Mouse (Mus musculus) kidney, embryonic 15.5 days (tissue): ENCODE data around the gene Stom. TPM values are rescaled to one million over a fixed set of nuclear protein-coding genes. Genes with fewer than 3 reads are reported as not detected.

Experiments
- ATAC-seq: fragments of 200-750 bp; cut with Nextera tagmentation; replicated peaks from 2 replicates; pipeline ENCODE4 v1.8.0; 2017; ENCODE audit warnings: moderate TSS enrichment; ENCODE audit not compliant: low FRiP score
- H3K27ac ChIP-seq: fragments of 300-500 bp; sonication (generic); 2 replicates; pipeline ENCODE4 v1.5.1; 2015; ENCODE audit warnings: mild to moderate bottlenecking, inconsistent platforms
- H3K27me3 ChIP-seq: fragments of 300-500 bp; sonication (generic); 2 replicates; pipeline ENCODE4 v1.6.1; 2015; ENCODE audit warnings: inconsistent platforms
- H3K36me3 ChIP-seq: fragments of 300-500 bp; sonication (generic); 2 replicates; pipeline ENCODE4 v1.6.1; 2015; ENCODE audit warnings: inconsistent platforms
- H3K4me1 ChIP-seq: fragments of 300-500 bp; sonication (generic); 2 replicates; pipeline ENCODE4 v1.6.1; 2015; ENCODE audit warnings: inconsistent platforms
- H3K4me2 ChIP-seq: fragments of 300-500 bp; sonication (generic); 2 replicates; pipeline ENCODE4 v1.6.1; 2015; ENCODE audit warnings: moderate library complexity, mild to moderate bottlenecking, inconsistent platforms
- H3K4me3 ChIP-seq: fragments of 300-500 bp; sonication (generic); replicated peaks from 2 replicates; pipeline ENCODE4 v1.5.1; 2015; ENCODE audit warnings: mild to moderate bottlenecking, inconsistent platforms
- H3K9ac ChIP-seq: fragments of 300-500 bp; sonication (generic); 2 replicates; pipeline ENCODE4 v1.6.1; 2015; ENCODE audit warnings: mild to moderate bottlenecking, inconsistent platforms
- H3K9me3 ChIP-seq: fragments of 300-500 bp; sonication (generic); replicated peaks from 2 replicates; pipeline ENCODE4 v1.6.1; 2016; ENCODE audit warnings: inconsistent platforms
- WGBS: fragments of 180-500 bp; shearing (Covaris S2); methylation state at CpG from one replicate; pipeline ENCODE4 v1.1.7; 2015; ENCODE audit warnings: mixed read lengths; 5-methylcytosine and 5-hydroxymethylcytosine counted together
- polyA plus RNA-seq: library from polyadenylated mRNA; unstranded; fragments of >200 nt; fragmentation: Nextera tagmentation; extraction: Ambion mirVana; gene quantifications from 2 replicates; pipeline ENCODE4 v1.2.1, GENCODE M21; 2015

Gene Stom
- polyA plus RNA-seq, 1 experiment from 2014 or later: 34.1 TPM

GRCm38 (mm10) chr2:35269136-35269535 lies 67.6 kb downstream of the Stom start:
- H3K4me3 ChIP-seq: no peak overlapping the region
- no peaks in the 10 kb centered on the region for H3K27me3 ChIP-seq
- H3K4me1 ChIP-seq: peaks cover 78% of the 10 kb centered on the region
- H3K9ac ChIP-seq: no peak overlapping the region
- H3K36me3 ChIP-seq: no peaks in the 10 kb centered on the region
- no peak overlapping the region for H3K27ac ChIP-seq
- no peak overlapping the region for H3K4me2 ChIP-seq
- H3K9me3 ChIP-seq: no peaks in the 10 kb centered on the region
- ATAC-seq: no peak
- WGBS: 76% methylated on average over 6 of the region's 6 CpGs

- H3K27me3 ChIP-seq: no peaks in the 10 kb centered on the region
- H3K9ac ChIP-seq: no peak overlapping the region
- H3K36me3 ChIP-seq: no peaks in the 10 kb centered on the region
- peak overlapping the region; percentile 78 for H3K27ac ChIP-seq
- peaks cover 68% of the 10 kb centered on the region for H3K4me1 ChIP-seq
- no peak for ATAC-seq
- no peak overlapping the region for H3K4me2 ChIP-seq
- no peak overlapping the region for H3K4me3 ChIP-seq
- no peaks in the 10 kb centered on the region for H3K9me3 ChIP-seq
- 61% methylated on average over 10 of the region's 10 CpGs for WGBS
Measured at GRCm38 (mm10) chr2:35267876-35268566, 68.8 kb downstream of the Stom start.

GRCm38 (mm10) chr2:35267156-35267875 lies 69.5 kb downstream of the Stom start:
- H3K36me3 ChIP-seq: no peaks in the 10 kb centered on the region
- ATAC-seq: peak; percentile 22; the same call in 1 of the 2 replicates
- no peak overlapping the region for H3K4me2 ChIP-seq
- H3K4me1 ChIP-seq: peaks cover 63% of the 10 kb centered on the region
- peak overlapping the region; percentile 78 for H3K27ac ChIP-seq
- H3K9me3 ChIP-seq: no peaks in the 10 kb centered on the region
- H3K4me3 ChIP-seq: no peak overlapping the region
- no peak overlapping the region for H3K9ac ChIP-seq
- 69% methylated on average over 13 of the region's 13 CpGs for WGBS
- no peaks in the 10 kb centered on the region for H3K27me3 ChIP-seq

GRCm38 (mm10) chr2:35266251-35266905 lies 70.4 kb downstream of the Stom start:
- H3K9me3 ChIP-seq: no peaks in the 10 kb centered on the region
- no peak overlapping the region for H3K4me2 ChIP-seq
- no peaks in the 10 kb centered on the region for H3K27me3 ChIP-seq
- no peak for ATAC-seq
- H3K4me3 ChIP-seq: no peak overlapping the region
- H3K27ac ChIP-seq: 0 out of 2 replicates have a peak overlapping the region, but pooled peaks have one; percentile 42
- H3K9ac ChIP-seq: no peak overlapping the region
- WGBS: 75% methylated on average over 9 of the region's 9 CpGs
- no peaks in the 10 kb centered on the region for H3K36me3 ChIP-seq
- H3K4me1 ChIP-seq: peaks cover 60% of the 10 kb centered on the region

- no peak for ATAC-seq
- Histone ChIP-seq H3K4me3 (no peak overlapping the region), H3K27me3 (no peaks in the 10 kb centered on the region), H3K9me3 (no peaks in the 10 kb centered on the region), H3K27ac (no peak overlapping the region), H3K4me1 (peaks cover 56% of the 10 kb centered on the region), H3K4me2 (no peak overlapping the region), H3K36me3 (no peaks in the 10 kb centered on the region), H3K9ac (no peak overlapping the region)
- WGBS: 81% methylated on average over 8 of the region's 8 CpGs
Measured at GRCm38 (mm10) chr2:35265775-35266174, 71.0 kb downstream of the Stom start.

GRCm38 (mm10) chr2:35265296-35265695 lies 71.5 kb downstream of the Stom start:
- H3K27me3 ChIP-seq: no peaks in the 10 kb centered on the region
- no peak overlapping the region for H3K9ac ChIP-seq
- H3K4me3 ChIP-seq: no peak overlapping the region
- 0 out of 2 replicates have a peak, but pooled peaks have one; percentile 22 for ATAC-seq
- no peaks in the 10 kb centered on the region for H3K9me3 ChIP-seq
- no peak overlapping the region for H3K27ac ChIP-seq
- 49% methylated on average over 8 of the region's 8 CpGs for WGBS
- H3K4me2 ChIP-seq: no peak overlapping the region
- peaks cover 53% of the 10 kb centered on the region for H3K4me1 ChIP-seq
- H3K36me3 ChIP-seq: no peaks in the 10 kb centered on the region

GRCm38 (mm10) chr2:35264095-35264494 lies 72.7 kb downstream of the Stom start:
- H3K27ac ChIP-seq: no peak overlapping the region
- H3K4me1 ChIP-seq: peaks cover 53% of the 10 kb centered on the region
- H3K27me3 ChIP-seq: no peaks in the 10 kb centered on the region
- no peak for ATAC-seq
- H3K9ac ChIP-seq: no peak overlapping the region
- no peak overlapping the region for H3K4me3 ChIP-seq
- no peaks in the 10 kb centered on the region for H3K36me3 ChIP-seq
- no peak overlapping the region for H3K4me2 ChIP-seq
- WGBS: 90% methylated on average over 1 of the region's 1 CpGs
- H3K9me3 ChIP-seq: no peaks in the 10 kb centered on the region

Other genes with a start within 250 kb of the Stom start
- 0.58 and 1.2 TPM in 2 replicates for gene AI182371, start 235.4 kb downstream of the Stom start, polyA plus RNA-seq
- 26.2 and 26.6 TPM in 2 replicates for gene Cntrl, start 227.5 kb downstream of the Stom start, polyA plus RNA-seq
- 342 and 349 TPM in 2 replicates for gene Rab14, start 135.9 kb downstream of the Stom start, polyA plus RNA-seq
- 129 and 144 TPM in 2 replicates for gene Gsn, start 80.6 kb downstream of the Stom start, polyA plus RNA-seq
- gene 4930568D16Rik, start 30.8 kb upstream of the Stom start, polyA plus RNA-seq: not detected in 2 replicates
- not detected in 2 replicates for gene 4930402F06Rik, start 60.2 kb upstream of the Stom start, polyA plus RNA-seq
- 20.5 and 22.3 TPM in 2 replicates for gene Ggta1, start 126.3 kb upstream of the Stom start, polyA plus RNA-seq
- 37.5 and 40.4 TPM in 2 replicates for gene Dab2ip, start 221.3 kb upstream of the Stom start, polyA plus RNA-seq